Mouse (Mus musculus): ENCODE measurements at regions not wholly inside any gene's neighbourhood (a gene's known extent, or its start where the extent isn't known, plus 50 kb on each side); places are given as distances from the start of the nearest gene placed in this dataset.

GRCm38 (mm10) chr15:36427334-36427733 is 580.2 kb downstream of the Zfp706 start:
- DNase-seq (ENCODE audit: low spot score) = no peak

GRCm38 (mm10) chr15:36425902-36426301 is 581.7 kb downstream of the Zfp706 start:
- no peak for DNase-seq (ENCODE audit: low spot score)

- no peak for DNase-seq (ENCODE audit: low spot score)
Measured at GRCm38 (mm10) chr15:36424047-36424446, 583.5 kb downstream of the Zfp706 start.

- no peak for DNase-seq (ENCODE audit: low spot score)
Measured at GRCm38 (mm10) chr15:36422781-36423180, 584.8 kb downstream of the Zfp706 start.

GRCm38 (mm10) chr15:36419943-36420480 is 587.6 kb downstream of the Zfp706 start:
- no peak for DNase-seq (ENCODE audit: low spot score)

- DNase-seq (ENCODE audit: low spot score) = no peak
Measured at GRCm38 (mm10) chr15:36417426-36417825, 590.1 kb downstream of the Zfp706 start.

- no peak for DNase-seq (ENCODE audit: low spot score)
Measured at GRCm38 (mm10) chr15:36415552-36416249, 591.9 kb downstream of the Zfp706 start.

GRCm38 (mm10) chr15:36412016-36412415 is 595.6 kb downstream of the Zfp706 start:
- no peak for DNase-seq (ENCODE audit: low spot score)

- no peak for DNase-seq (ENCODE audit: low spot score)
Measured at GRCm38 (mm10) chr15:36405446-36405845, 602.1 kb downstream of the Zfp706 start.

GRCm38 (mm10) chr15:36403336-36404119 is 604.0 kb downstream of the Zfp706 start:
- no peak for DNase-seq (ENCODE audit: low spot score)

GRCm38 (mm10) chr15:36402051-36402450 is 605.5 kb downstream of the Zfp706 start:
- no peak for DNase-seq (ENCODE audit: low spot score)

GRCm38 (mm10) chr15:36400311-36400840 is 607.2 kb downstream of the Zfp706 start:
- DNase-seq (ENCODE audit: low spot score) = no peak

GRCm38 (mm10) chr15:36399355-36400012 is 608.1 kb downstream of the Zfp706 start:
- DNase-seq (ENCODE audit: low spot score) = no peak

- no peak for DNase-seq (ENCODE audit: low spot score)
Measured at GRCm38 (mm10) chr15:36398099-36398982, 609.2 kb downstream of the Zfp706 start.

GRCm38 (mm10) chr15:36396791-36397190 is 610.8 kb downstream of the Zfp706 start:
- no peak for DNase-seq (ENCODE audit: low spot score)

- DNase-seq (ENCODE audit: low spot score) = no peak
Measured at GRCm38 (mm10) chr15:36396245-36396644, 611.3 kb downstream of the Zfp706 start.

GRCm38 (mm10) chr15:36395672-36396050 is 611.9 kb downstream of the Zfp706 start:
- no peak for DNase-seq (ENCODE audit: low spot score)

GRCm38 (mm10) chr15:36394914-36395671 is 612.5 kb downstream of the Zfp706 start:
- no peak for DNase-seq (ENCODE audit: low spot score)

GRCm38 (mm10) chr15:36389775-36390174 is 617.8 kb downstream of the Zfp706 start:
- DNase-seq (ENCODE audit: low spot score) = no peak

- DNase-seq (ENCODE audit: low spot score) = no peak
Measured at GRCm38 (mm10) chr15:36381228-36381671, 626.3 kb downstream of the Zfp706 start.

All from ovary, postnatal 14 days (tissue).